Mouse (Mus musculus) heart, postnatal 0 days (tissue): Measurements from ENCODE around the gene Ubxn10.

Experiments
- CTCF ChIP-seq: IDR thresholded peaks from 2 replicates; pipeline ENCODE4 v1.5.1; 2016; ENCODE audit warnings: antibody characterized with exemption, control low read depth, low read depth
- EP300 ChIP-seq: IDR thresholded peaks from 2 replicates; pipeline ENCODE4 v1.6.1; 2016; ENCODE audit warnings: antibody characterized with exemption, low read depth

DNA sequence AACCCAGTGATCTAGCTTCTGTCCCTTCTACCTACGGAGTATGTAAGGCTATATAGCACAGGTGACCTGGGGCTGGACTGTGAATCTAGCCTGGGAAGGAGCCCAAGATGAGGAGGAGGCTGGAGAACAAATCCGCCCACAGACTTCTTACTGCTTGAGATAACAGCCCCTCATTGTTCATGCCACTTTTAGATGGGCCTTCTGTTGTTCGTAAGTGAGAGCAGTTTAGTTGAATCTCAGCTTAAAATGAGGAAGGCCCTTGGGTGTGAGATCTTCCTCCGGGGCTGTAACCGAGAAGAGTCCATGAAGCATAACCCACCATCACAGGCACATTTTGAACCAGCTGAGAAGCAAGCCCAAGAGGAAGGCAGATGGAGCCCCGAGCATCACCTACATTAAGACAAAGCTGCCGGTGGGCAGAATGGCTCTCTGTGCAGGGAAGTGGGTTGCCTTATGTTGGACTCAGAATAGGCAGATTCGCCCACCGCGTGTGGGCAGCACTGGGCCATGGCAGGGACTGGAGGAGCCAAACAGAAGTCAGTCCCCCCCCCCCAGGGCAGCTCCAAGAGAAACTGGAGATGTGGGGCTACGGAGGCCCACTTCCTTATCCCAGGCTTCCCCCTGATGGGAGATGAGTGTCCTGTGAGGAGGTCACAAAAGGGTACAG, 76.9 kb downstream of the Ubxn10 start:
- no peak for TF ChIP-seq CTCF
- no peak for TF ChIP-seq EP300
